Mouse (Mus musculus): ENCODE data around the gene Pla2g2e.
"Not testable (repeated sequence)": the region's sequence is repeated elsewhere in the genome, so short reads cannot be mapped to it uniquely, and the experiment has no call there.

Gene Pla2g2e

DNA sequence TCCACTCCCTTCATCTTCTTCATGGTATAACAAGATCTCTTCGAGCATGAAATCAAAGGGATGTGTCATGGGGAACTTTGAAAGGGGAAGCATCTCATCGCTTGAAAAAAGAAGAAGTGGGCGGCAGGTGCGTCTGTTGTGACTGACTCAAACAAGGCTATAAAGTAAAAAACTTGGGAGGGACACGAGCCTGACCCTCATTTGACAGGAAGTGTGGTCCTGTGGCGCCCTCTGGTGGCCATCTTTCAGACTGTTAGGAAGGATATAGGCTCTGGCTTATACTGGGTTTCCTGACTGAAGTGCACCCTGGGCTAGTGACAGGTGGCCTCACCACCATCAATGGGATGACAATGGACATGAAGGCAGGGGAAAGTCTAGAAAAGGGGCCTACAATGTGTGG, 6.5 kb downstream of the Pla2g2e start:
- DNase-seq: peak; percentile 86

DNA sequence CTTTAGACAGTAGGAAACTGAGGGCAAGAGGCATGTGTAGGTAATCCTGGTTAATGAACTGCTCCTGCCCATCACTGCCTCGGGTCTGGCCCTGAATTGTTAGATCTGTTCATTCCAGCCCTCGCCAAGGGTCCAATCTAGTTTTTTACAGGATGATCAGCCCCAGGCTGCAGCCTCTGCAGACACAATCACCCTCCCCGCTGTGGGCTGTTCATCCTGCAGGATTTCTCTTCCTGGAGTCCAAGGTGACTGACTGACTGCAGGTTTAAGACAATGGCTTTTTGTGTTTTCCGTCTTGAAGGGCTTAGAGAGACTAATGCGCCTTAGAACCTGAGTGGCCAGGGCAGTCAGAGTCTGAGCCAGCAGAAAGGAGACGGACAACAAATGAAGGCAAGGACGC, 11.4 kb downstream of the Pla2g2e start:
- no peak for DNase-seq

DNA sequence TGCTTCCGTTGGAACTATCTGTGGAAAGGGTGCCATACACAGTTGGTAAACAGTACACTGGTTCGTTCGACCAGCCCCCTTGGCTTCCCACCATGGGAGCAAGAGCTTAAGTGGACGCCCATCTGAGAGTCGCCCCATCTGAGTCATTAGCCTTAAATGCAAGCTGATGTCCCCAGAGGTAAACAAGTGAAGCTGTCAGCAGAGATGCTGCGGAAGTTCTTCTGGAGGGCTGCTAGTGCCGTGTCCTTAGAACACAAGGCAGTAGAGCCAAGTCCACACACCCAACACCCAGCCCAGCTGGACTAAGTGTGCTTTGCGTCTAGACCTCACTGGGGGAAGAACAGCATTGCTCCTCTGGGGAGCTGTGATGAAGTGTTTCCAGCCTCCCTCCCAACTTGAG, 11.9 kb downstream of the Pla2g2e start:
- DNase-seq: no peak

DNA sequence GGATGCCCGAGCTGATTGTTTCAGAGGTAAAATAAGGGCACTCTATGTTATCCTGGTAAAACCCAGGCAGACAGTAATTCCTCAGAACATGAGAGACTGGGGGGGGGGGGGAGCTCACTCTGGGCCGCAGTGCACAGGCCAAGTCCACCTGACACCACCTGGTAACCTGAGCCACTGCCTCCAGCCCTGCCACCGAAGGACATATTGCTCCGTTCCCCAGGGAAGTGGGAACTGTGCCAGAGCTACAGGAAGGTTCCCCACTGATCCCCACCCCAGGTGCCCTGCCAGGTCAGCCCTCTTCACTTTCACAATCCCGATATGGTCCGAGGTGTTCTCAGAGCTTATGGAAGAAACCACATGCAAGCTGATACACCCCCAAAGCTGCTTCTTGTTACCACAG, 14.9 kb downstream of the Pla2g2e start:
- DNase-seq: no peak

DNA sequence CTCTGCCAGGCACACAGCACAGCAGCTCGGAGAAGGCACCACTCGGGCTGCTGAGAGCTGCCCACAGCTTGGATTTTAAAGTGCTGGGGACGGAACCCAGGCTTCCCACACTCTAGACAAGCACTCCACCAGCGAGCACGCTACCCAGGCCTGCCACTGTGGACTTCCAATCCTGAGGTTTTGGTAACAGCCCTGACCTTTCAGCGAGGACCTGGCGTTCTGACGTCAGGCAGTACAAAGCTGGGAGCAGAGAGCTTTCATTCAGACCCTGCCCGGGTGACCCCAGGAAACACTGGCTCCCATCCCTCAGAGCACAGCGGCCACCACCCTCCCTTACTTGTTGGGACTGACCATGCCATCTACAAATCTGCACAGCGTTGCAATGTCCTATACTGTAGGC, 16.0 kb downstream of the Pla2g2e start:
- not testable (repeated sequence) for DNase-seq

DNA sequence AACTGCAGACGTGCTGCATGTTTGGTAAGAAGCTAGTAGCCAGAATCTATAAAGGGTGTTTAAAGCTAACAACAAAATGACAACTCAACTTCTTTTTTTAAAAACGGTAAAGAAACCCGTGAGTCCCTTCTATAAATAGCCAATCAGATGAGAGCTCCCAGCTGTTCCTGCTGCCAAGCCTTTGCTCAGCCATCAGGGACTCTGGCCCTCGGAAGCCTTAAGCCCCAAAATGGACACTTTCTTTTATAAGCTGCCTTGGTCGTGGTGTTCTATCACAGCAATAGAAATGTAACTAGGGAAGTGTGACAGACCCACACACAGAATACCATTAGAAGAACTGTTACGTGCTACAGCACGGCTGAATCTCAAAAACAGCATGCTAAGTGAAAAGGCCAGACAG, 21.6 kb downstream of the Pla2g2e start:
- DNase-seq: no peak

DNA sequence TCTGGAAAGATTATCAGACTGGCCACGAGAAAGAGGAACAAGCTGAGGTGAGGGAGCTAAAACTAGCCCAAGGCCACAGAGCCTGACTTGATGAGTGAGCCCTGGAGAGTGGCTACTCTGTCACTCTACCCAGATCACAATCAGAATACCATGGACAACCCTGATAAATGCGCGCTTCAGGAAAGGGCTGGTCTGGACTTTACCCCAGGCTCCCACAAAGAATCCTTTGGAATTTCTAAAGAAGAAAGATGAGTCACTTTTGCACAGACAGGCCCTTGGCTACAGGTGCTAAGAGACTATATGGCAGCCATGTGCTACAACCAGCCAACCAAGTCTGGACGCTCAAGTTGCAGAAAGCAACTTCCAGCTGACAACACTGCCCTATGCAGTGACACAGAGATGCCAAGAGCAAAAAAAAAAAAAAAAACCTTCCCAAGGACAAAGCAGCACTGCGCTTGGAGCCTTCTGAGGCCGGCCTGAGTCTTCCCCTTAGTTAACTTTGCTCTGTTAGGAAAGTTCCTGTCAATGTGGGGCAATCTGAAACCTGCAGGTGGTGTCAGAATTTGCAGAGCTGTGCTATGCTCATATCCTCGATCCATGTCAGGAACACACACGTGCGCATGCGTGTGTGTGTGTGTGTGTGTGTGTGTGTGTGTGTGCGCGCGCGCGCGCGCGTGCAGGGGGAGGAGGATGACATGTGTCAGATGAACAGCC, 28.0 kb downstream of the Pla2g2e start:
- no peak for DNase-seq

DNA sequence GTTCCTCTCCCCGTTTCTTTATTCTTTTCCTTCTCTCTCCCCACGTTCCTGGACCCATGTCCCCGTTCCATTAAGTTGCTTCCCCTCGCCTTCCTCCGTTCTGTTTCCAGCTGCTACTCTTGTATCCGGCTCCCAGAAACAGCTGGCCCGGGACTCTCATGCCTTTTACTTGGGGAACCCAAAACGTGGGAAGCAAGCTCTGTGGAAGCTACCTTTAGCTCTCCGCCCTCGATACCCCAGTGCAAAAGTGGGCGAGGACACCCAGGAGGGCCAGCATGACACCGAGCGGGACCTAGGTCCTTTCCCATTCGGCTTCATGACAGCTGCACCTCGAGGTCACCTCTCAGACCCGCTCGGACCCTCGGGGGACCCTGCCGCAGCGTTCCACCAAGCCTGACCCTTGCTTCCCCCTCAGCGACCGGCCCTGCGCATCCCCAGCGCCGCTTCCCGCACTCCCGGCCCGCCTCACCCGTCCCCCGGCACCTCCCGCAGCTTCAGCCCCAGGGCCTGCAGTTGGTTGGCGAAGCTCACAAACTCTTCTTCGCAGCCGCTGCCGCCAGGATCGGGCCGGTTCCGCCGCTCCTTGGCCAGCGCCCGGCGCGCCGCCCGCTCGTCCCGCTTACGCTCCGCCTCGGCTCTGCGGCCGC, 35.5 kb downstream of the Pla2g2e start:
- no peak for DNase-seq

DNA sequence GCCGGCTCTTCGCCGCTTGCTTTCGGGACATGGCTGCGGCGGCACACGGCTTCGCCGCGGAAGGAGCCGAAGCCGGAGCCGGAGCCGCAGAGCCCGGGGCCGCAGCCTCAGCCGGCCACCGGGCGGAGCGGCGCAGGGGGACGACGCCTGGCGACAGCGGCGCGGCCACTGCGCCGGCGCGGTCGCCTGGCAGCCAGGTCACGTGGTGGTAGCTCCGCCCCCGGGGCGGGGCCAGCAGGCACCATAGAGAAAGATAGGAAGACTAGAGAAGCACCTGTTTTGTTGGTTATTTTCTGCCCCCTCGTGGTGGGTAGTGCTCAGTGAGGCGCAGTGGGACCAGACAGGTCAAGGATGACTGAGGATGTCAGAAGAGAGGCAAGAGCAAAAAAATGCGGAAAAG, 36.1 kb downstream of the Pla2g2e start, which contains the start of gene Otud3:
Gene Otud3, minus strand, starts transcription at position 149 of the 400 bp plus-strand sequence.
- DNase-seq: peak; percentile 98

DNA sequence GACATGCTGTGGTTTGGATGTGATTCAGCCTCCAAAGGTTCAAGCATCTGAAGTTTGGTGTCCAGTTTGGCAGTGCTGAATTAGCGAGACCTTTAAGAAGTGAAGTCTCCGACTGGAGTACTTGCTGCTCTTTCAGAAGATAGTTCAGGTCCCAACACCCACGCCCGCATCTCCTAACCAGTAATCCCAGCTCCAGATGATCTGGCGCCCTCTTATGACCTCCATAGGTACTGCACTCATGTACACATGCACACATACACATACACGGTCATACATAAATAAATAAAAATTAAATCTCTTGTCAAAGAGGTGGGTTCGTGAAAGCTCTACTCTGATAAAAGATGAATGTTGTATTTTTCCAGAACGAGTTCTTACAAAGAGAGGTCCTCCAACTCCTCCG, 39.5 kb downstream of the Pla2g2e start:
- no peak for DNase-seq

DNA sequence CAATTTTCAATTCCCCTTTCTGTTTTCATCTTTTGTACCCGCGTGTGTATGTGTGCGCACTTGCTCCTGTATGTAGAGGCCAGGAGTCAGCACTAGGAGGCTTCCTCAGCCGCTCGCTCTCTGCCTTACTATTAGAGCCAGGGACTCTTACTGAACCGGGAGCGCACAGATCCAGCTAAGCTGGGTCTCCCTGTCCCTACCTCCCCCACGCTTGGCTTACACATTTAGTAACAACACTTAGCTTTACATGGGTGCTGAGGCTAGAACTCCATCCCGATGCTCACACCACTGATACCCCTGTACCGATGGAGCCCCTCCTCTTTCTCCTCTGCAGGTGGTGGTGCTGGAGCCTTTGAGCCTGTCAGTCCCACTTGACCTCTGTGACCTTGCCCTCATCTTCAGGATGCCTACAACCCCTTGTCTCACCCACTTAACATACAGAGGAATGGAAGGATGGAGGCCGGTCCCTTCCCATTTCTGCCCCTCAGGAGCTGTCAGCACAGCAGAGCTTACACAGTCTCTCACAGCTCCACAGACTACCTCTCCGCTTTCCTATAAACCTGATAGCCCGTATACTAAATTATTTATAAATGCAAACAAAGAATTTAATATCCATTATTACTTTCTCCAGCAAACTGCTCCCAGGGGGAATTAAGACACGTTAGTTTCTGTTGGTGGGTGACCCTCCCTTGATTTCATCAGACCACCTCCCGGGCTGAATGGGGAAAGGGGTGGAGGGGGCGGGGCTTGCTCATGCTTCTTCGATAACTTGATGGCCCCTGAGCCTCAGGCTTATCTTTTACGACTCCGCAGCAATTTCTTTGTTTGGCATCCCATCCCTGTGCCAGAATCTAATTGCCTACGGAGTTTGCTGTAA, 43.8 kb downstream of the Pla2g2e start:
- DNase-seq: no peak

DNA sequence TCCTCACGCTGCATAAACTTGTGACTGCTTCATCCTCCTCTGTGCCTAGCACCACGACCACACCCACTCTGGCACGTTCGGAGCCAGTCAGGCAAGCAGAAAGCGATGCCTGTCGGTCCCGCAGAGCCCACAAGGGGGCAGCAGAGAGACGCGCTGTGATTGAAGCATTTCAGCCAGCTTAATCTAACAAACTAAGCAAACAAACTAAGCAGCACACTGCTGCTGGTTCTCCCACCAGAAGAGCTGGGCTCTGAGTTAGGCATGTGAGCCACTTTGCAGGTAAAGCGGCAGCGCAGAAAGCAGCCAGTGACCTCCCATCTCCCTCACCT, 44.4 kb downstream of the Pla2g2e start:
- DNase-seq: peak; percentile 98

DNA sequence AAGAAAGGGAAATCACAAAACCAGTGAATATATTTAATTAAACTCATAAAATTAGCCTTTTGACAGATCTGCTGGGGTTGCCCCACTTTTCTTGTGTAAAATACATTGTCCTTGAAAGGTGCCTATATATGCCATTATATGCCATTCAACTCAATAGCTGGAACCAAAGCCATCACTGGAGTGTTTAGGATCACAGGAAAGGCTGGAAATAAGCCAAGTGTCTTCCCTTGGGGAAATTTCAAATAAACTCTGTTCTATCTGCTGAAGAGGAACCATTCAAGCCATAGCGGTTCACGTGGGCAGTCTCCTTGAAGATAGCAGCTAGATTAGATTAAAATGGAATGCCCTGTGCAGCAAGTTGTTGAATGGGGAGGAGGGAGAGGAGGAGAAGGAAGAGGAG, 47.8 kb downstream of the Pla2g2e start:
- no peak for DNase-seq

Data from kidney, adult 9 months (tissue).